Mouse (Mus musculus): Measurements from ENCODE around the gene Prdm12. TPM values are rescaled to one million over a fixed set of nuclear protein-coding genes. Genes with fewer than 3 reads are reported as not detected.

Gene Prdm12
- total RNA-seq, 2 experiments from 2014 or later: 0.15 TPM; not detected in 1

- DNase-seq (ENCODE audit: low spot score in 2 of 2): no peak
- no peak for TF ChIP-seq CTCF (conservative IDR thresholded peaks at IDR 0.05)
- H3K27ac ChIP-seq: no peak overlapping the region
- no peak overlapping the region for H3K4me3 ChIP-seq
These were observed 61.0 kb downstream of the Prdm12 start for GRCm38 (mm10) chr2:31700545-31701446.

DNA sequence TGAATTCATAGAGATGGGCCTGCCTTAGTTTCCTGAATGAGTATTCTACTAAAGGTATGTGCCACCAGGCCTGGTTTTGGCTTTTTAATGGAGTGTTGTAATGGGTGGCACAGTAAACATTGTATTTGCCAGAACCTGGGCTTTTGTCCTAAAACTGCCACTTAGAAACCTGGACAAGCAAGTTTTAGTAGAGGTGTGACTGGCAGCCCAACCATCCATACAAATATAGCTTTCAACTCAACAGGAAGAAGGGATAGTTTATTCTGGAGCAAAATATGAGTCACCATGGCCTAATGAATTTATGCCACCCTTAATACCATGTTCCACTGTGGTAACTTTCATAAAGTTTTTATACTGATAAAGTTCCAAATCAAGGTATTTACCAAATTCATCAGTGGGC, 63.4 kb downstream of the Prdm12 start:
- no peak for DNase-seq (ENCODE audit: low spot score in 2 of 2)
- no peak overlapping the region for H3K4me3 ChIP-seq
- no peak for TF ChIP-seq CTCF (conservative IDR thresholded peaks at IDR 0.05)
- H3K27ac ChIP-seq: no peak overlapping the region

Small RNA genes lying within 50 kb of the gene (microRNA-seq; reads per million reads assigned to microRNA genes)
- 0.96 to 1.3 reads per million in 2 experiments for gene Mir6998

Other genes starting within 250 kb of the Prdm12 start
- 10 to 100 TPM; 27.5 to 27.7 TPM for gene Ass1, start 169.8 kb upstream of the Prdm12 start, total RNA-seq (2021)
- gene Fubp3, start 67.4 kb upstream of the Prdm12 start, total RNA-seq (2021): 10 to 100 TPM; 41.3 to 42.1 TPM
- gene Exosc2, start 30.7 kb downstream of the Prdm12 start, total RNA-seq (2021): 10 to 100 TPM; 23.2 to 25.2 TPM
- gene Abl1, start 48.3 kb downstream of the Prdm12 start, total RNA-seq (2021): 10 to 100 TPM; 44.1 to 44.7 TPM
- gene Qrfp, start 170.5 kb downstream of the Prdm12 start, total RNA-seq (2021): not detected
- 100 to 1,000 TPM; 108 to 110 TPM for gene Fibcd1, start 206.0 kb downstream of the Prdm12 start, total RNA-seq (2021)
- 1 to 10 TPM; 6.3 to 7.8 TPM for gene Lamc3, start 247.3 kb downstream of the Prdm12 start, total RNA-seq (2021)

Measured in layer of hippocampus, adult 2 months (tissue).